Mouse (Mus musculus): ENCODE measurements at regions not wholly inside any gene's neighbourhood (a gene's known extent, or its start where the extent isn't known, plus 50 kb on each side); places are given as distances from the start of the nearest gene placed in this dataset.

DNA sequence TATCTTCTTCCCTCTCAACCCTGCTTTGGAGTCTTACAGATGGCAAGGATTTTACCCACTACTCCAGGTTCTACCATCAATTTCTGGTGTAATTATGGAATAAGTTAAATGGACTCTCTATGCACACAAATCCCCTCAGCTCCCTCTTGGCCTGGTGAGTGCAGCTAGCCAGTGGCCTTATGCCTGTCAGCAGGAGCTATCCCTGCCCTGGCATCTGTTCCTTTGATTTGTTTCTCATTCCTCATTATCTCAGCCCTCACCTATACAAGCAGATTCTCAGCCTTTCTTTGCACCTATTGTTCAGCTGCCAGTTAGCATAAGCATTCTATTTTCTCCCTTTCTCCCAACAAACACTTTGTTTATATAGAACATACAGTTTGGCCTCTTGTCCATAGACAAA lies 150.3 kb downstream of the Rnf152 start:
- DNase-seq = no peak

DNA sequence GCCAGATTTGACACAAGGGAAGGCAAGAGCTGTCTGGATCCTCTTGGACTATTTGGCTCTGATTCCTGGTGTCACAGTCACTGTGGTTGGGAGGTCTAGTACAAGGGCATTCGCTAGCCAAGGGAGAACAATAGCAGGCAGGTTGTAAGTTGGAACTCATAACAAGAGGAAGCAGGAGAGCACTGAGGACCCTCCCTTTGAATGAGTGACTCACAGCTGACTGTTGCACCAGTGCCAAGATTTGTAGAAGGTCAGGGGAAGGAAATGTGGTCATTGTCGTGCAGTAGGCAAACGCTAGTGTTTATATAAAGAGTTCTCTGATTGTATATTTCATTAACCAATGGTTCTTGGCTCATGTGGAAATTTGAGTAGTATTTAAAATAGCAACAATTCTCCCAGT lies 157.2 kb downstream of the Rnf152 start:
- DNase-seq = no peak

DNA sequence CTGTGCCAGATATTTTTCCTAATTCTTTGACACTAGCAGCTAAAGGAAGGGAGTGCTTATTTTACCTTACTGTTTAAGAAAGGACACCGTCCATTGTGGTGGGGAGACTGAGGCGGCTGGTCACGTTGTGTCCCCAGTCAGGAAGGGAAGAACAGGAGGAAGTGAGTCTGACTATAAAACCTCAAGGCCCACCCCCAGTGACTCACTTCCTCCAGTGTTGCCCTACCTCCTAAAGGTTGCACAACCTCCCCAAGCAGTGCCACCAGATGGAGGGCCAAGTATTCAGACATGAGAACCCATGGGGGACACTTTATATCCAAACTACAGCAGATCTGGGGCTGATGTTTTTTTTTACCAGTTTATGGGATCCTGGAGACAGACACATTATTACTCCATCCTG lies 165.4 kb downstream of the Rnf152 start:
- no peak for DNase-seq

DNA sequence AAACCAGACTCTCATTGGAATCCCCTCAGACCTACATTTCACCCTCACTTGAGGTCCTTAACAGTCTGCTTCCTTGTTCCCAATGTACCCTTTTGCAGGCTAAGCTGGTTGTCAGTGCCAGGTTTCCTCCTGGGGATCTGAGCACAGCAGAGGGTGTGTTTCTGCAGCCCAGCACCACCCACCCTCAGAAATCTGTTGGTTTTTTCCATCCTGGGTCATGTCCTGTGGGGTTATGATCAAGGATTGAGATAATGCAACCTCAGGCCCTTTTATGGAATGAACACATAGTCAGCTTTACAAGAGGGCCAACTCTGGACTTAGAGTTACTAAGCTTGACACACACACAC lies 167.6 kb downstream of the Rnf152 start:
- DNase-seq = no peak

DNA sequence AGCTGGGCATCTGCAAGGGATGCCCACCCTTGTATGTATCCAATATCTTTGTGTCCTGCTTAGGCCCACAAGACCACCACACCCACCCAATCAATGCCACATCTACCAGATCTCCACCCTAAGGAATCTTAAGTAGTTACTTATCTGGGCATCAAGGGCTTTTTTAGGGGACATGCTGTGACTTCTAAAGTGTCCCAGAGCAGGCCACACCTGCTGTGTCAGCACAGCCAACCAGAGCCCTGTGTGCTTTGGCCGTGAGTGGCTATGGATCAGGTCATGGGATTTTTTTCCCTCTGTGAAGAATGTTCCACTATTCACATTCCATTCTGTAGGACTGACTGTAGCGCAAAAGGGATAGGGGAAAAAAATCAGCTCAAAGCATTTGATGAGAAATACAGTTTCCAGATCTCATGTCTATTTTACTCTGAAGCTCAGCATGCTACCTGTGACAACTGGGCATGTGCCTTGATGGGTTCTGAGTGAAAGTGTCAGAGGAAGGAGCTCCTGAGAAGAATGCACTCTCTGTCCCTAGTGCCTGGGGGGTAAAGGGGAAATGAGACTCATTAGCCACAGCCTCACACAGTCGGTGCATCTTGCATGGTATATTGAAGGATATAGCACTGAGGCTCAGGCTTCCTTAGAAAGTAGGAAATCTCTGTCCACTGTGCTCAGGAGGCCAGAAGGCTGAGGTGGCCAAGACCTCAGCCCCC lies 168.1 kb downstream of the Rnf152 start:
- no peak for DNase-seq

DNA sequence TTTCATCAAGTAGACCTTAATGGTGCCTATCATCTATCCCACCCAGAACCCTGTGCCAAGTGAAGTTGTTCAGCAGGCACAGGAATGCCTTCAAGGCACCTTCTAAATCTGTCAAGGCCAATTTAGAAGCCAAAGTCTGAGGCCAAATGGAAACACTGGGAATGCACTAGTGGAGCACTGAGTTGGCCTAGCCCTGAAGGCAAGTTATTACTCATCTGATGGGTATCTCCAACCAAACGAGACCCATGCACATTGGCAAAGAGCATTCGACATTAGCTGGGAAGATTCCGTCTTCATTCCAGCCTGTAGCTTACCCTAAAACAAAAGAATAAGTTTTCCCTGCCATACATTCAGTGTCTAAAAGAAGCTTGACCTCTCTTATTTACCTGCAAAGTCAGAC lies 172.0 kb downstream of the Rnf152 start:
- DNase-seq = no peak

DNA sequence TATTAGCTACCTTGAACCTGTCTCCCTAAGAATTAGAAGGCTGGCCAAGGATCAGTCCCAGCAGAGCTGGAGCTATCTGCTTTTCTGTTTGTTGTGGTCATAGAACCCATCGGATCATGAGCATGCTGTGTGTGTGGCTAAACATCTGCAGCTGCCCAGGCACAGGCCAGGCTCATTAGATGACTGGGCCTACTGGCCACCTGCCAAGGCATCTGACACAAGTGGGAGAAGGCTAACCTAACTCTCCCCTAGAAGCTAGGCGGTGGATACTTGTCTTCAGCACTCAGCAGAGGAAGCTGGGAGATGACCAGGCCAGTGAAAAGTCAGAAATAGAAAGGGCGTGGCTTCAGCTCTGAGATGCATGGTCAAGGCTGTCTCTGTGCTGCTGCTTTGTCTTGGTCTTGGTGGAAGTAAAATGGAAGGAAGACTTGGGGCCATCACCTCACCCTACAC lies 177.1 kb downstream of the Rnf152 start:
- no peak for DNase-seq

DNA sequence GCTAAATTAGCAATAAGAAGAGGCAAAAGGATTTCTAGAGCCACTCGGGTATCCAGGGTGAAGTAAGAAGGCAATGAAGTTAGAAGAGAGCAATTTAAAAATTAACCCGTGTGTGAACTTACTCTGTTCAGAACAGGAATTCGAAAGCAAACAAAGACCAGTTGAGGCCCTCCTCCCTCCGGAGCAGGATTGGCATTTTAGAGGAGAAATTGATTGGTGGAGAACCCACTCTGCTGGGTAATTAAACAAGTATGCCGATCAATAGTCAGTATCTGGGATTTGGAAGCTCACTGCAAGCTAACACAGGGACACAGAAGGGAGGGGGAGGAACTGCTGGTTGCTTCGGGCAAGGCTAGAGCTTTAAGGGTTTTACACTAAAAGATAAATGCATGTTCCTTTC lies 177.7 kb downstream of the Rnf152 start:
- no peak for DNase-seq

DNA sequence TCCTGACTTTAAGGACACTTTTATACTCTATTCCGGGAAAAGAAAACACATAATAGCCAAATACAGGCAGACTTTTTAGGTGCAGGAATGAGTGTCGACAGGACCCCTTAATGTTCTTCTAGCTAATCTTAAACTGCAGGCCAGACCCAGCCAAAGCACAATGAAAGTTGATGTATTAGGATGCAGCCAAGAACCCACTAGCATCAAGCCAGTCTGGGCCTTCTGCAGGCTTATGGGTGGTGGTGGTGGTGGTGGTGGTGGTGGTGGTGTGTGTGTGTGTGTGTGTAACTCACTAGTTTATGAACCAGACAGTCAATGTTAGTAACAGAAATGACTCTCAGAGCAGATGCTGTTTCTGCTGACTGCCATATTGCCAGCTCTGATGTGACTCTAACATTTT lies 178.6 kb downstream of the Rnf152 start:
- no peak for DNase-seq

DNA sequence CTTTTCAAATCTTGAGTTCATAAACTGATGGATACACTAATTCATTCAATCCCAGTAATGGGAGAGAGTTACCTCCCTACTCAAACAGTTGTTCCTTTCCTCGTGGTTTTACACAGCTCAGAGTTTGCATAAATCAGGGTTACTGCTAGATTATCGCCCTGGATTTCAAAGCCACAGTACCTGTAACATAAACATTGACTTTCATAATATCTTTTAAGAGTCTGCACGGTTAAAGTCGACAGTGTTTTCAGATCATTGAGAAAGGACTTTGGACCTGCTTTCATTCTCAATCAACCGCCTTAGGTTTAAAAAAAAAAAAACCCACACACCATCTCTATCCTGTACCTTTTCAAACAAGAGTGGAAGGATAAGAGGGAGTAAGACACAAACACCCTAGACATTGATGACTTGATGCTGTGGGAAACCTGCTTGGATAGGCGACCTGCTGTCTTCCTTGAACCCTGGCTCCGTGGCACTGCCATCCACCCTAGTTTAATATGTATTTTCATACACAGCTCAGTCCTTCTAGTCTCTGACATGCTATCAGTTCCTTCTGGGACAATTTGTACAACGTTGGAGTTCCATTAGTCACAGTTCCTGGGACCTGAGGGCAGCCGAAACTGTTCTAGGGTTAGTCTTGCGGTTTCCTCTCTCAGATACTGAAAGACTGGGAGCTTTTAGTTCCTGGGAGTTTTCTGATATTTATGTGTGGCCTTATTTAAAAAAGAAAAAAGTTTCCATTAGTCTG lies 179.3 kb downstream of the Rnf152 start:
- DNase-seq = no peak

DNA sequence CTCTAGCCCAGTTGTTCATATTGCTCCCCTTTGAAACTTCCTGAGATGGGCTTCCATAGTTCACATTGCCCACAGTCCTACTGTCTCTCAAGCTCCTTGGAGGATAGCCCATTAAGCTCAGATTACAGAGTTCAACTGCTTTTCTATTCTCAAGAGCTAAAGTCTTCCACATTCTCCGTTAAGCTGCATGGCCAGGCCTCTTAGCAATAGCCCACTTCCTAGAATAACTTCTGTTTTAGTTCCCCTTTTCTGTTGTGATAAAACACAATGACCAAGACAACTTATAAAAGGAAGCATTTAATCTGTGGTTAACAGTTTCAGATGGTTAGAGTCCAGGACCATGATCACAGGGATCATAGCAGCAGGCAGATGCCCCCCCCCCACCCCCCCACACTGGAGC lies 185.5 kb downstream of the Rnf152 start:
- DNase-seq = no peak

DNA sequence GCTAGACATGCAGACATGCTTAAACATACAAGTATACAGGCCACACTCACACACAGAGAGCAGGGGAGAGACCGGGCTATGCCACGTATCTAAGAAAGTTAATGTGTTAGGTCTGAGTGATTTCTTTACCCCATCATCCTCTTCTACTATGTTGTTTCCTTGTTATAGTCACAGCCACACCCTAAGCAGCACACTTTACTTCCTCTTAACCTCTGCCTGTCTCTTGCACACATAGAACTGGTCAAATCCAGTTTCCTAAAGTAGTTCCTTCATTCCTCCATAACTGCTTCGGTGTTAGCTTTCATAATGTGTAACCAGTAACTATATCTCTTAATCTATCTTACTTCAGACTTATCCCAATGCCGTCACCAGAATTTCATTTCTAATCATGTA lies 186.4 kb downstream of the Rnf152 start:
- DNase-seq = no peak

DNA sequence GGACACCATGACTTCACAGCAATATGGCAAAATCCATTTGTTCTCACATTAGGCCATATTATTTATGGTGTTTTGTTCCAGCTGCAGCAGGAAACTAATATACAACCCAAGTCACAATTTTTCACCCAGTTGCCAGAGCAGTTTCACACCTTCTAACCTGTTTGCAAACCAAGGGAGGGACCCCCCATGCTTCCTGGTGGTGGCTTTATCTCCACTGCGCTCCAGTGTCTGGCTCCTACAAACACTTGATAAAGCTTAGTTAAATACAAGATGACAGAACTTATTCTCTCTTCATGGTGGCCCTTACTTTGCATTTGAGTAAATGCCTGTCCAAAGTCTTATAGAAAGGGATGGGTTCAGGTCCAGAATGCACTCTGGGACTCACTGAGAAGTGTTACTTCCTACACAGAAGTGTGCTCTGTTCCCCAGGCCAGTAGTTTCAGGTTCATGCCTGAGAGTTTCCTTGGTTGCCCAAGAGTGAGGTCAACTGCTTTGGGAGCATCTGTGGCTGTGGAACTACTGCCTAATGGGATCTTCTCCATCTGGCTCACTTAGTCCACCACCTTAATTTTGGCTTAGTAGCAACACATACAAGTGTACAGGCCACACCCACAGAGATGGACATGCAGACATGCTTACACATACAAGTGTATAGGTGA lies 186.9 kb downstream of the Rnf152 start:
- no peak for DNase-seq

DNA sequence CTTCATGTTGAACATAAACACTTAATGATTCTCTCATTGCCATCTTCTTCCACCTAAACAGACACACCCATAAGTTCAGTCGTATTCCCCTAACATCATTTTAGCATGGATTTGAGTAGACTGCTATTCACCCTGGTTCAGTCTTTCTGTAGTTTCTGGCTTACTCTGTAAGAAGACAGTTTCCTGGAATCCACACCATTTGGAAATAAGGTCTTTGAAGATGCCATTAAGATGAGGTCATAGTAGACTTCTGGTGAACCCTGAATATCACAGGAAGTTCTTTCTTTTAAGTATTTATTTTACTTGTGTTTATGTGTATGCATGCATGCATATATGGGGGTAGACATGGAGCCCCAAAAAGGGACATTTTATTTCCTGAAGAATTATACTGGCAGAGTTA lies 187.7 kb downstream of the Rnf152 start:
- no peak for DNase-seq

DNA sequence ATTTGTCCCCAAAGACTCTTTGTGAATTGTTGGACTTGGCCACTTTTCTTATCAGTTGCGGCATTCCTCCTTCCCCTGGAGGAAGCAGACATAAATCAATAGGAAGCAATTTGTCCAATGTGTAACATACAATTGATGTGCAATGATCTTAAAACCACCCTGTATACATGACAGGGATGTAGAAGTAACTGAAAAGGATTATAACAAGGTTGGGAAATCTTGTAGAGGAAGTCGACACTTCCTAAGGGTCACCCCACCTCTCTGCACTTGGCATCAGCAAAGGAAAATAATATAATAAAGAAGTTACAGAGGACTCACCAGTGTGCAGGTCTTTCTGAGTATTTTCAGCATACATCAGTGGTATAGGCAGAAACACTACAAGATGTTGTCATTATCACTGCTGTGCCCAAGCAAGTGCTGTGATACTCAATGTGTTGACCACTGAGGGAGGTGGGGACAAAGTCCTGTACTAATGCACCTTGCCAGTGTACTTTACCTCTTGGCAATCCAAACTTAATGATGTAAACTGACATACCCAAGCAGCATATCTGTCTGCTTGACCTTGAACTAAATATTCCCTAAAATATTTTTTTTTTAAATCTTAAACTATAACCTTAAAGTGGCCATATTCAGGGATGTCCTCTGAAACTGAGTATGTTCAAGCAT lies 198.9 kb downstream of the Rnf152 start:
- DNase-seq = no peak

DNA sequence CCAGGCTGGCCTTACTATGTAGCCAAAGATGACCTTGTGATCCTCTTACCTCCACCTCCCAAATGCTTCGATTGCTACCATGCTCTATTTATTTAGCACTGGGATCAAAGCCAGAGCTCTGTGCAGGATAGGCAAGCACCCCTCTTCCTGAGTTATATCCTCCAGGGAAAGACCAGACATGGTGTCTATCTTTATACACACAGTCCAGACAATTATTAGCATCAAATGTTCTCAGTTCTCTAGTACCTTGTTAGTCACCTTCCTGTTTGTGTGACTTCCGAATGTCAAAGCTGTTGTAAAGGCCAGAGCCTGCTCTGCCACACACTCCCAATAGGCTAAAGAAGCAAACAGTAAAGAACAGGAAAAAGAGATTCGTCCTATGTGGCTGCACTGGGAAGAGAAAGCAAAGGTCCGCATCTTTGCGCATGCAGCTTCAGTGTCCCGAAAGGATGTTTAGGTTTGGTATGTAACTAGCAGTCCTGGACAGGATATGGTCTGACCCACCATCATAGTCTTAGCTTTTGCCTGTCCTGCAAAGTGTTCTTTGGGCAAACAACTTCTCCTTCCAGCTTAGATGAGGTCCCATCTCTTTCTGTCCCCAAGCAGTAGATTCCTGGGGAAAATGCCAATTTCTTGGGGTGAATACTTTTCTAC lies 204.2 kb downstream of the Rnf152 start:
- no peak for DNase-seq

DNA sequence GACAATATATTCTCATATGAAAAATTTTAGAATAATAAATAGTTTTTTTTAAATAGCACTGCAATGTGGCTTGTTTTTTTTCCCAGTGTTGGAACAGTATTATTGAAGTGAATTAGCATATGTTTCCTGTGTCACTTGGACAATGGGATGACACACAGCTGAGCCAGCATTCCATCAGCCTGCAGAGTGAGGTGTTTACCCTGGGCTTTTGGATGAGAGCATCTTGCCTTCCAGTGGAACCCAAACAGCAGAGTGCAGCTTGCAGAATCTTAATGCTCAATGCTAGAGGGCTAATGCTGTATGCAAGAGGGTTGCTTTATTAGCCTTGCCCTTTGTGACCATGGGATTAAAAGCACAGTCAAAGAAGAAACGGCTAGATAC lies 205.1 kb downstream of the Rnf152 start:
- no peak for DNase-seq

DNA sequence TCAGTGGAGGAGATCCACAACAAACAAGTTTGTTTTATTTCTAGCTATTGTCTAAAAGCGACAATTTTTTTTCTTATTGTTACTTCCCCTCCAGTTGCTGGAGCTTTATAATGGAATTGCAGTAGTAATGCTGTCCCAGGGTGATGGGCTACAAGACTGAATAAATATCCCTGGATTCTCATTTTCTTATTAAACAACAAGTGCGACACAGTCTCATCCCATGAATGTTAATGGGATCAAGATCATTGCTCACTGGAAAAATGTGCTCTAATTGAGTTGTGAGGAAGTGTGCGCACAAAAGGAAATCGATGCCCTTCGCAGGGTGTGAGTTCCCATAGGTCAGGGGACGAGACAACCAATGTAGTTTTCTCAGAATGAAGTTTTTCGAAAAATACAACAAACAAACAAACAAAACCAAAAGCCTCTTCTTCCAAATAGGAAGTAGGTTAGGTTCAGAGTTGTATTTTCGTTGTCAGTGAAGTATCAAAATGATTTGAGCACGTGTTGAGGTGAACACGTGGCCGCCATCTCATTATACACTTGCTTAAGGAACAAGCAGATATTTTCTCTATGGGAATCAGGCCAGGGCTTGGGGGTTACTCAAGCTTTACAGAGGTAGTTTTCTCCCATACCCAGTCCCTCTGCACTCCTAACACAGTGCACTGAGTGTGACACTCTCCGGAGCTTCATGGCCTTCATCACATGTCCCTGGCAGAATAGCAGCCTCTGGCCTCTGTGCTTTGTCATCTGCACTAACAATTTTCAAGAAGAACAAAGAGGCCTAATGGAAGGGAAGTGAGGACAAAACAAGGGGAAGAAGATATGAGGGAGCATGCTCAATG lies 205.7 kb downstream of the Rnf152 start:
- no peak for DNase-seq

DNA sequence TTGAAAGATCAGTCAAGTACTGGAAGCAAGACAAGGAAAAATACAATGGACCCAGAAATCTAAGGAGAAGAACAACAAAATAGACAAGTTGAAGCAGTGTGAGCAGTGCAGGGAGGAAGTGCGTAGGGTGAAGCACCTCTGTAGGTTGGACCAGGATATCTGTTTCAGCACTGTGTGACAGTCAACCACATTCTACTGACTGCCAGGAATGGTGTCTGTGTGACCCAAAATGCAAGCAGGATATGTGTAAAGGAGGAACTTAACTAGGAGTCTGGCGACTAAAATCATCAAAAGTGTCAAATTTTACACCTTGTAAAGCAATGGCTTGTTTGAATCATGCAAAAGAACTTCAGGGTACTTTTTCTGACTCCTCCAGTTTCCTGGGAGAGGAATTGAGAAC lies 207.7 kb downstream of the Rnf152 start:
- DNase-seq = no peak

DNA sequence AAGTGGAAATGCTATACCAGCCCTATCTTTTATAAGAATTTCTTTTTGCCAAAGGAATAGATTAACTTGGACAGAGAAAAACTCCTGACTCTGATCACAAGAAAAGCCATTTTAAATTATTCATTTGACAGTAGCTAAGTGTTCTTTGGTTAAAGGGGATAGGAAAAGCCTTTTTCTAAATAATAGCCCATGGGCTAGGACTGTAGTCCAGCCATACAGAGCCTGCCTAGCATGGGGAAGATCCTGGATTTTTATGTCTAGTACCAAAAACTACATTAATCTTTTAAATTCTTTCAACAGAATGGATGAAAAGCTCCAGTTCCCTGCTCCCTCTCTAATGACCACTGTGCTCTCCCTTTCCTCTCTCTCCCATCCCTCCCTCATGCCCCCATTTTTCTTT lies 208.5 kb downstream of the Rnf152 start:
- no peak for DNase-seq

DNA sequence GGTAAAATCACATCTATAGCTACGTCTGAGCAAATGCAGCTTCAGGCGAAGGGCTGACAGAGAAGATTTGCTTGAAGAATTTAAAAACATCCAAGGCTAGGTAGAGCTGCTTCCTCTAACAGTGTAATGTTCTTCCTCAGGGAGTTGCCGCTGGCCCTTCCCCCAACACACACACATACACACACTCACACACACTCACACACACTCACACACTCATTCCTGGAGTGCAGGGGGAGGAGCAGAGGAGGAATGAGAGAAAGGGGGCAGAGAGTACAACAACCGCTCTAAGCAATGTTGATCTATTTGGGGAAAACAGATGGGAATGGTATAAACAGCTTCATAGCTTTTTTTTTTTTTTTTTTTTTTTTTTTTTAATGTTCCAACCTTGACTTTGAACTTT lies 232.6 kb downstream of the Rnf152 start:
- no peak for DNase-seq

DNA sequence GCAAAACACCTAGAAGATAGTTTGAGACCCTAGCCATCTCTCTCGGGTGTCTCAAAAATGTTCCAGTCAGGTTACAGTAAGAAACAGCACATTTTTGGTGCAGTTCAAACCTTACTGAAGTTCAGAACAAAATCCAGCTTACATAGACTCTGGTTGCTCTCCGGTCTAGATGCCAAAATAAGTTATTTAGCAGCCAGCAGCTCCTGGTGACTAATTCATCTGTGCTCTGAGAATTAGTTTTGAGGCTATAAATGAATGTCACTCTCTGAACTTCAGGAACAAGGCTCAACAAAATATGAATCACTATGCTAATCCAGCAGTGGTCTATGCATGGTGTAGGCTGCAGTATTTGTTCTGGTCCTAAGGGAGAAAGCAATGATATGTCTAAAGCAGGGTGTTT lies 238.6 kb downstream of the Rnf152 start:
- no peak for DNase-seq

Measured in right cerebral cortex, postnatal 25 days (tissue).